Mouse (Mus musculus) thymus, adult 2 months (tissue): ENCODE measurements around the gene Abhd12b. TPM values are rescaled to one million over a fixed set of nuclear protein-coding genes. Genes with fewer than 3 reads are reported as not detected.
"Not testable (repeated sequence)": the region's sequence is repeated elsewhere in the genome, so short reads cannot be mapped to it uniquely, and the experiment has no call there.

Experiments used
- DNase-seq: peaks from one replicate; pipeline ENCODE4 v3.0.0; 2021
- H3K27ac ChIP-seq: fragments of 200-500 bp; 2 replicates; pipeline ENCODE4 v1.5.1; 2012; ENCODE audit warnings: low read length, control low read depth; ENCODE audit not compliant: control insufficient read depth, insufficient read depth
- H3K27me3 ChIP-seq: fragments of 200-500 bp; 2 replicates; pipeline ENCODE4 v1.6.1; 2012; ENCODE audit warnings: mild to moderate bottlenecking, low read length, moderate library complexity, mixed read lengths; ENCODE audit not compliant: control insufficient read depth, insufficient read depth
- H3K36me3 ChIP-seq: fragments of 200-500 bp; 2 replicates; pipeline ENCODE4 v1.6.1; 2012; ENCODE audit warnings: mild to moderate bottlenecking, low read length, moderate library complexity; ENCODE audit not compliant: control insufficient read depth, insufficient read depth
- H3K4me1 ChIP-seq: fragments of 200-500 bp; replicated peaks from 2 replicates; pipeline ENCODE4 v1.6.1; 2012; ENCODE audit warnings: low read length; ENCODE audit not compliant: control insufficient read depth, insufficient read depth
- H3K4me3 ChIP-seq: fragments of 200-500 bp; 2 replicates; pipeline ENCODE4 v1.5.1; 2012; ENCODE audit warnings: mild to moderate bottlenecking, low read length, control low read depth, moderate library complexity; ENCODE audit not compliant: control insufficient read depth, insufficient read depth
- CTCF ChIP-seq: fragments of 200-500 bp; IDR thresholded peaks from 2 replicates; pipeline ENCODE4 v1.5.1; 2012; ENCODE audit warnings: mild to moderate bottlenecking, control low read depth, low read length, moderate library complexity, borderline replicate concordance; ENCODE audit not compliant: control insufficient read depth, poor library complexity, insufficient read depth; ENCODE audit errors: extremely low read depth
- POLR2A ChIP-seq: fragments of 200-500 bp; IDR thresholded peaks from 2 replicates; pipeline ENCODE4 v1.6.1; 2012; ENCODE audit warnings: mild to moderate bottlenecking, low read length, control low read depth, moderate library complexity; ENCODE audit not compliant: control insufficient read depth, poor library complexity, insufficient read depth; ENCODE audit errors: extremely low read depth
- WGBS: fragments of 180-500 bp; shearing (Covaris S2); methylation state at CpG from one replicate; pipeline ENCODE4 v1.1.7; 2018; 5-methylcytosine and 5-hydroxymethylcytosine counted together
- polyA plus RNA-seq: library from polyadenylated mRNA; depleted of rRNA; stranded (reverse); fragments of >200 nt; gene quantifications from 2 replicates; pipeline ENCODE4 v1.2.3, GENCODE M21; 2012

Abhd12b gene
- polyA plus RNA-seq, 1 experiment, result 0.12 TPM

- 93% methylated on average over 5 of the region's 5 CpGs for WGBS
- Histone ChIP-seq H3K4me3 (no peak overlapping the region), H3K27me3 (no peaks in the 10 kb centered on the region), H3K36me3 (no peaks in the 10 kb centered on the region), H3K27ac (no peak overlapping the region), H3K4me1 (no peaks in the 10 kb centered on the region; the same call in 1 of the 2 replicates)
- TF ChIP-seq POLR2A, result no peak
- no peak for TF ChIP-seq CTCF
- no peak for DNase-seq
Observed at GRCm38 (mm10) chr12:70161057-70161456, 7.1 kb downstream of the Abhd12b start.

GRCm38 (mm10) chr12:70164741-70165140 is 10.8 kb downstream of the Abhd12b start:
- Histone ChIP-seq H3K27ac (no peak overlapping the region), H3K36me3 (no peaks in the 10 kb centered on the region), H3K27me3 (no peaks in the 10 kb centered on the region), H3K4me1 (no peaks in the 10 kb centered on the region; the same call in 1 of the 2 replicates), H3K4me3 (no peak overlapping the region)
- TF ChIP-seq CTCF (no peak), POLR2A (no peak)
- no peak for DNase-seq
- 90% methylated on average over 3 of the region's 3 CpGs for WGBS

DNA sequence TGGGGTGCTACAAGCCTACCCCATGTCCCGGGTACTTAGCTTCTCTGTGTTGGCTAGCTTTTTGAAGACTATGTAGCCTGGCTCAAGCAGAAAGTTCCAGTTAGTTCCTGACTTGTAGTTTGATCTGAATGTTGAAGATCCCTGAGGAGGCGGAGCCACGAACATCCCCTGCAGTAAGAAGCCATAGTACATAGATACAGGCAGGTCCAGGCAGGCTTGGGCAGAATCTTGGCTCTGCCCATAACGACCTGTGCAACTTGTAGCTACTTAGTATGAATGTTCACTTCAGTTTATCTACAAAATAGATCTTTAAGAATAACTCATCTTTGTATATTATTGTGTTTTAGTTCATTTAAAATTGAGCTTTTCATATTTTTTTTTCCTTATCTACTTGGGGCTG is 14.0 kb downstream of the Abhd12b start:
- 91% methylated on average over 4 of the region's 4 CpGs for WGBS
- Histone ChIP-seq H3K4me3 (no peak overlapping the region), H3K36me3 (no peaks in the 10 kb centered on the region), H3K4me1 (no peaks in the 10 kb centered on the region; the same call in 1 of the 2 replicates), H3K27me3 (no peaks in the 10 kb centered on the region), H3K27ac (no peak overlapping the region)
- TF ChIP-seq CTCF (no peak), POLR2A (no peak)
- DNase-seq, result no peak

GRCm38 (mm10) chr12:70169969-70170368 is 16.0 kb downstream of the Abhd12b start:
- WGBS, result 92% methylated on average over 1 of the region's 1 CpGs
- H3K27ac ChIP-seq, result no peak overlapping the region
- no peak for DNase-seq
- no peaks in the 10 kb centered on the region for H3K4me1 ChIP-seq
- H3K27me3 ChIP-seq, result no peaks in the 10 kb centered on the region
- no peak for TF ChIP-seq POLR2A
- TF ChIP-seq CTCF, result no peak
- H3K4me3 ChIP-seq, result no peak overlapping the region
- H3K36me3 ChIP-seq, result no peaks in the 10 kb centered on the region

- 97% methylated on average over 8 of the region's 8 CpGs for WGBS
- H3K27me3 ChIP-seq, DNase-seq, H3K4me1 ChIP-seq, H3K4me3 ChIP-seq, H3K36me3 ChIP-seq, H3K27ac ChIP-seq: not testable (repeated sequence)
Observed at GRCm38 (mm10) chr12:70183507-70183906, 29.6 kb downstream of the Abhd12b start.

GRCm38 (mm10) chr12:70184173-70184783 is 30.3 kb downstream of the Abhd12b start:
- Histone ChIP-seq H3K27me3 (no peaks in the 10 kb centered on the region), H3K4me3 (no peak overlapping the region), H3K36me3 (no peaks in the 10 kb centered on the region), H3K27ac (no peak overlapping the region), H3K4me1 (no peaks in the 10 kb centered on the region)
- DNase-seq, result no peak
- WGBS, result 94% methylated on average over 22 of the region's 22 CpGs
- TF ChIP-seq POLR2A, result no peak
- TF ChIP-seq CTCF, result no peak

GRCm38 (mm10) chr12:70192267-70192727 is 38.4 kb downstream of the Abhd12b start:
- Histone ChIP-seq H3K4me1 (no peaks in the 10 kb centered on the region), H3K36me3 (no peaks in the 10 kb centered on the region), H3K4me3 (no peak overlapping the region), H3K27me3 (no peaks in the 10 kb centered on the region), H3K27ac (no peak overlapping the region)
- 83% methylated on average over 19 of the region's 19 CpGs for WGBS
- no peak for TF ChIP-seq POLR2A
- no peak for TF ChIP-seq CTCF
- DNase-seq, result no peak

- DNase-seq, result no peak
- WGBS, result 98% methylated on average over 6 of the region's 6 CpGs
- Histone ChIP-seq H3K36me3 (no peaks in the 10 kb centered on the region), H3K4me3 (no peak overlapping the region), H3K27ac (no peak overlapping the region), H3K4me1 (no peaks in the 10 kb centered on the region), H3K27me3 (no peaks in the 10 kb centered on the region)
- TF ChIP-seq POLR2A (no peak), CTCF (no peak)
Observed at GRCm38 (mm10) chr12:70195426-70195825, 41.5 kb downstream of the Abhd12b start.
